ENCODE assay signal across 19 mouse cellular contexts in genomic region chr1:126502741-126503140, GRCm38 (mm10).
DNase-seq lines count a peak whose midpoint lies in the region; ATAC-seq and TF ChIP-seq lines count a peak whose summit lies in the region.
"Had no signal": no experiment of that assay in that cellular context is flagged by ENCODE, and none has a peak within 500 bp of the region (broad histone marks: within the 10 kb centered on the region; RNA-seq: fewer than 3 reads in every experiment).

No protein-coding gene starts in this region.

- H3K4me3 ChIP-seq in hindbrain, embryonic 16.5 days (ENCODE audit: low read length) = no peak overlapping the region
- H3K4me3 ChIP-seq in hindbrain, embryonic 10.5 days = no peak overlapping the region
- H3K4me3 ChIP-seq in lung, embryonic 16.5 days (ENCODE audit: low read length) = no peak overlapping the region
- H3K4me3 ChIP-seq in myocyte = no peak overlapping the region
- H3K4me3 ChIP-seq: forebrain, embryonic 15.5 days; heart, embryonic 13.5 days; kidney, embryonic 15.5 days; neural tube, embryonic 12.5 days had no signal

- ATAC-seq in hindbrain, embryonic 16.5 days = peak; percentile 73
- ATAC-seq in lung, embryonic 16.5 days (ENCODE audit: low read depth) = peak; percentile 68; the same call in 1 of the 2 replicates
- ATAC-seq in monocyte, adult 5-6 weeks (replicated peaks; ENCODE audit: insufficient number of reproducible peaks, low FRiP score, low TSS enrichment, poor library complexity, severe bottlenecking) = no peak
- ATAC-seq: forebrain, embryonic 15.5 days had no signal

- no peak overlapping the region for H3ac ChIP-seq in myocyte (ENCODE audit: control insufficient read depth, insufficient read length)

- no peak overlapping the region for H3K9ac ChIP-seq in hindbrain, embryonic 16.5 days (ENCODE audit: low read depth, low read length)
- no peak overlapping the region for H3K9ac ChIP-seq in lung, embryonic 16.5 days (ENCODE audit: low read length)
- H3K9ac ChIP-seq: forebrain, embryonic 15.5 days; heart, embryonic 13.5 days; kidney, embryonic 15.5 days; neural tube, embryonic 12.5 days had no signal

- WGBS in hindbrain, embryonic 16.5 days = 68% methylated on average over 2 of the region's 2 CpGs
- WGBS in hindbrain, embryonic 10.5 days = 87% methylated on average over 2 of the region's 2 CpGs
- WGBS in lung, embryonic 16.5 days = 44% methylated on average over 2 of the region's 2 CpGs

- no peaks in the 10 kb centered on the region for H3K36me3 ChIP-seq in hindbrain, embryonic 16.5 days (ENCODE audit: control insufficient read depth, insufficient read depth, low read length)
- no peaks in the 10 kb centered on the region for H3K36me3 ChIP-seq in hindbrain, embryonic 10.5 days
- no peaks in the 10 kb centered on the region for H3K36me3 ChIP-seq in lung, embryonic 16.5 days (ENCODE audit: control insufficient read depth, insufficient read depth, low read length)
- no peaks in the 10 kb centered on the region for H3K36me3 ChIP-seq in myocyte (ENCODE audit: control insufficient read depth, insufficient read depth)
- H3K36me3 ChIP-seq: forebrain, embryonic 15.5 days; heart, embryonic 13.5 days; kidney, embryonic 15.5 days; neural tube, embryonic 12.5 days had no signal

- no peaks in the 10 kb centered on the region for H3K27me3 ChIP-seq in hindbrain, embryonic 16.5 days (replicated peaks; ENCODE audit: control insufficient read depth, insufficient read depth, low read length)
- H3K27me3 ChIP-seq in hindbrain, embryonic 10.5 days (ENCODE audit: insufficient read depth, poor library complexity, severe bottlenecking) = no peaks in the 10 kb centered on the region
- no peaks in the 10 kb centered on the region for H3K27me3 ChIP-seq in lung, embryonic 16.5 days (ENCODE audit: control insufficient read depth, insufficient read depth, low read depth, low read length)
- H3K27me3 ChIP-seq in myocyte (ENCODE audit: control insufficient read depth, insufficient read depth, insufficient read length) = no peaks in the 10 kb centered on the region
- H3K27me3 ChIP-seq: forebrain, embryonic 15.5 days; heart, embryonic 13.5 days; kidney, embryonic 15.5 days; neural tube, embryonic 12.5 days had no signal

- H3K4me1 ChIP-seq in hindbrain, embryonic 16.5 days (ENCODE audit: control insufficient read depth, insufficient read depth, low read depth, low read length) = no peaks in the 10 kb centered on the region
- no peaks in the 10 kb centered on the region for H3K4me1 ChIP-seq in hindbrain, embryonic 10.5 days (replicated peaks)
- H3K4me1 ChIP-seq in lung, embryonic 16.5 days (replicated peaks; ENCODE audit: control insufficient read depth, insufficient read depth, low read length) = peaks cover 4% of the 10 kb centered on the region; the same call in 1 of the 2 replicates
- H3K4me1 ChIP-seq: forebrain, embryonic 15.5 days; heart, embryonic 13.5 days; kidney, embryonic 15.5 days; neural tube, embryonic 12.5 days had no signal

- no peak for TF ChIP-seq POLR2A in myocyte (IDR thresholded peaks at IDR 0.05; ENCODE audit: insufficient read length, low read depth)

- H3K79me2 ChIP-seq in myocyte (ENCODE audit: control insufficient read depth, insufficient read depth) = no peaks in the 10 kb centered on the region

- H3K4me2 ChIP-seq in hindbrain, embryonic 16.5 days (ENCODE audit: low read length) = no peak overlapping the region
- no peak overlapping the region for H3K4me2 ChIP-seq in lung, embryonic 16.5 days (ENCODE audit: low read depth, low read length)
- peak overlapping the region; percentile 35 for H3K4me2 ChIP-seq in myocyte (ENCODE audit: low read depth)
- H3K4me2 ChIP-seq: forebrain, embryonic 15.5 days; heart, embryonic 13.5 days; kidney, embryonic 15.5 days; neural tube, embryonic 12.5 days had no signal

- no peak for DNase-seq in hindbrain, embryonic 10.5 days (ENCODE audit: low spot score)
- no peak for DNase-seq in lung, postnatal 36 days
- DNase-seq in NIH3T3 (ENCODE audit: low read depth) = peak; percentile 14
- DNase-seq: adrenal gland, postnatal 25 days; cerebellum, adult 9-10 months; heart, postnatal 14 days; kidney, adult 11 months; kidney, postnatal 4 days; retina, postnatal 1 day; right cerebral cortex, postnatal 25 days; thymus, postnatal 25 days had no signal

- no peak overlapping the region for H3K27ac ChIP-seq in hindbrain, embryonic 16.5 days (ENCODE audit: low read depth, low read length)
- H3K27ac ChIP-seq in hindbrain, embryonic 10.5 days = no peak overlapping the region
- no peak overlapping the region for H3K27ac ChIP-seq in lung, embryonic 16.5 days (ENCODE audit: low read length)
- H3K27ac ChIP-seq: forebrain, embryonic 15.5 days; heart, embryonic 13.5 days; kidney, embryonic 15.5 days; neural tube, embryonic 12.5 days had no signal

- H3K9me3 ChIP-seq in hindbrain, embryonic 16.5 days (ENCODE audit: control insufficient read depth, low read length) = no peaks in the 10 kb centered on the region
- H3K9me3 ChIP-seq in hindbrain, embryonic 10.5 days = no peaks in the 10 kb centered on the region
- H3K9me3 ChIP-seq in lung, embryonic 16.5 days (ENCODE audit: control insufficient read depth, low read length) = no peaks in the 10 kb centered on the region
- H3K9me3 ChIP-seq: forebrain, embryonic 15.5 days; heart, embryonic 13.5 days; kidney, embryonic 15.5 days; neural tube, embryonic 12.5 days had no signal

TF ChIP-seq in myocyte, 11 proteins besides CTCF, POLR2A, EP300 and RAD21:
- TF ChIP-seq MAX (IDR thresholded peaks at IDR 0.05; ENCODE audit: low read depth) (no peak), MYOD1 (IDR thresholded peaks at IDR 0.05; ENCODE audit: control insufficient read depth in 1 of 3, insufficient read length in 2 of 3, low read depth in 2 of 3) (peak in 2 of 3 experiments; percentile 62 to 70), CEBPB (IDR thresholded peaks at IDR 0.05; ENCODE audit: insufficient read depth, poor library complexity, severe bottlenecking) (no peak), MYOG (IDR thresholded peaks at IDR 0.05; ENCODE audit: control insufficient read depth in 1 of 3, insufficient read depth in 1 of 3, insufficient read length in 2 of 3, low read depth in 2 of 3) (peak in 2 of 3 experiments; percentile 49 to 62), TCF3 (IDR thresholded peaks at IDR 0.05; ENCODE audit: insufficient read length, low read depth) (no peak)
